Mouse (Mus musculus): ENCODE results near the gene Prkab2.

The Prkab2 gene

DNA sequence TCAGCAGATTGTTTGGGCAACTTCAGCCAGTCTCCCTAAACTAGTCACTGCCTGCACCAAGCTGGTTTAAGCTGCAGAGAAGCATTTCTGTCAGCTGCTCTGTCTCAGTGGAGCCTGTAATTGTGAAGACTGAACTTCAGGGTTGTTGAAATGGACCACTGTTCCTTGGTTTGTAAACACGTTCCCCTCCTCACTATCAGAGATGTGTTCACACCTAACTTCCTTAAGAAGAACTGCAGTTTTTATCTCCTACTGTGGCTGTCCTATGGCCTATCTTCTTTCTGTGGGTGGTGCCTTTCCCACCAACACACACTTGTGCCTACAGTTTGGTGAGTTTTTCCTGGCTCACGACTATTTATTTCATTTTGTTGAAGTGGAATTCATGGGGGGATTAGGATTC is 31.3 kb downstream of the Prkab2 start:
- DNase-seq (ENCODE audit: extremely low read depth, low read depth, low spot score), result no peak

DNA sequence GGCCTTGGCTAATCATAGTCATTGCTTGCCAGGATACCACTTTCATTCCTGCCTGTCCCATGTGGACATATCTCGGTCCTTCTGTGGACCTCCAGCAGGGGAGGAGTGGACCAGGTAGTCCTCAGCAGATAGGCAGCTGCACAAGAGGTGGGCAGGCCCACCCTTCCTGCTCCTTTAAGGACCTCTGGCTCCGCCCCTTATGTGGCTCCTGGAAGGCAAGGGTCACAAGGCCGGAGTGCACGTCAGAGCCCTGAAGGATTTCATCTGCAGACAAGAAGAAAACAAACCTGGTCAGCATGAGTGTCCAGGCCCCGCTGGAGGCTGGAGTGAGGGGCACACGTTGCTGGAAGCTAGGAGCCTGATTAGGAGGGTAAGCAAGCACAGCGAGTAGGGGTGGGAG is 32.6 kb downstream of the Prkab2 start:
- no peak for DNase-seq (ENCODE audit: extremely low read depth, low read depth, low spot score)

DNA sequence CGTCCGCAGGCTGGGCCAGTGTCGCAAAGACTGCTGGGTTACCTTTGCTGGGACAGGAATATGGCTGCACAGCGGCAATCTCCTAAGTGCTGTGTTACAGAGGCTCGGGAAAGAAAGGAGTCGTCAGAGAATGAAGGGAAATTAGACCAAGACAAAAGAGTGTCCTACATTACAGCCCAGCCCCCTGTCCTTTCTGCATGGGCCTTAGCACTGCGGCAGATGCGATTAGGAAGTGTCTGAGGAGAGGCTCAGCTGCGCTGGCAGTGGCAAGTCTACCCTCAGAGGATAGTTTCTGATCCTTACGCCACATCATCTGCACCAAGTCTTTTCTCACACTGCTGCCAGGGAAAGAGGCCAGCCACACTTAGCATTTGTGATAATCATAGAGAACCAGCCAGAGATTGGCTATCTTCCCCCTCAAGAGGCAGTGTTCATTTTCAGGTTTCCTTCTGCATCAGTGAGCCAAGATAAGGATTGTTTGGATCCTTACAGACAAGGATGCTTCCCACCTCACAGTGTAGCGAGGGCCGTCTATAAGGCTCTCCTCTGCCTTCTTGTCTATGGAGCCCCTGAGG is 33.5 kb downstream of the Prkab2 start:
- DNase-seq (ENCODE audit: extremely low read depth, low read depth, low spot score), result no peak

DNA sequence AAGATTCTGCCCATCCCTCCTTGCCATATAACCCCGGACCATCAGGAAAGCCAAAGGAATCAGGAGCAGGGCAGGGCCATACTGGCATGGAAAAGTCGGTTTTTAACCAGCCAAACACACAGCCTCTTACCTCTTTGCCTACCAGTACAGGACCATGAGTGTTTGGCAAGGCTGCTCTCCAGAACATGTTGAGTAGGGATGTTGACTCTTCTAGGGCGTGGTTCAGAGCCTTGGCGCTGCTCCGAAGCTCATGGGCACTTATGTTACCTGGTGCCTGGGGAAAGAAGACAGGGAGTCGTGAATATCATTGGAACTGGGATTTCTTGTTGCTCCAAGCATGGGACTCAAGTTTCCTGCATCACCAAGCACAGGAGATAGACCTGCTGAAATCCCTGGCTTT is 35.8 kb downstream of the Prkab2 start:
- no peak for DNase-seq (ENCODE audit: extremely low read depth, low read depth, low spot score)

DNA sequence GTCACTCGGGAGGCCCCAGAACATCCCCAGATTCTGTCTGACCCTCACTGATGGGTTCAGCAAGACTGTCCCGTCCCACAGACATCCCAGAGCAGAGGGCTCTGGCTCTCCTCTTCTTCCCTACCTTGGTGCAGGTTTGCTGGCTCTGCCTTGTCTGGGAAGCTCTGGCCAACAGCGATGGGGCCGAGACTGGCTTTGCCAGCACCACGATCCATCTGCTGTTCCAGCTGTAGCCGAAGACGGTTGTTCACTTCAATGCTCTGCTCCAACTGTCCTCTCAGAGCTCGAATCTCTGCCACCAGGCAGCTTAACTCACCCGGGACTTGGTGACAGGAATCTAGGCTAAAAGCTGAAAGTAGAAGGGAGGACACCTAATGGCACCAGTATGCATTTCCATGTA is 38.9 kb downstream of the Prkab2 start:
- no peak for DNase-seq (ENCODE audit: extremely low read depth, low read depth, low spot score)

DNA sequence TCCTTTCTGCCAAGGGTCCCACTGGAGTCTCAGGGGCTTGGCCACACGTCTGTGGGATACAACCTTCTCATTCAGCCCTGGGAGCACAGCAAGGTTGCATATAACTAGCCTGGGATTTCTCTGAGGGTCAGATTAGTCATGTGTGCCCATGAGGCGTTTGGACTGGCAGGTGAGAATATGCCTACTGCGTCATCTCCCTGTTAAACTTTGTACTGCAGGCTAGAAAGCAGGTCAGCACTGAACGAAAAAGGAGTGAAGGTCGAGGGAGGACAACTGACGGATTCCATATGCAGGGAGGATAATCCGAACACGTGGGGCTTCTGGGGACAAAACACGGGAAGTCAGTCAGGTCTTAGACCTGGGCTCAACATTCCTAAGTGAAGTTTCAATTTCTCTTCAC is 39.3 kb downstream of the Prkab2 start:
- no peak for DNase-seq (ENCODE audit: extremely low read depth, low read depth, low spot score)

DNA sequence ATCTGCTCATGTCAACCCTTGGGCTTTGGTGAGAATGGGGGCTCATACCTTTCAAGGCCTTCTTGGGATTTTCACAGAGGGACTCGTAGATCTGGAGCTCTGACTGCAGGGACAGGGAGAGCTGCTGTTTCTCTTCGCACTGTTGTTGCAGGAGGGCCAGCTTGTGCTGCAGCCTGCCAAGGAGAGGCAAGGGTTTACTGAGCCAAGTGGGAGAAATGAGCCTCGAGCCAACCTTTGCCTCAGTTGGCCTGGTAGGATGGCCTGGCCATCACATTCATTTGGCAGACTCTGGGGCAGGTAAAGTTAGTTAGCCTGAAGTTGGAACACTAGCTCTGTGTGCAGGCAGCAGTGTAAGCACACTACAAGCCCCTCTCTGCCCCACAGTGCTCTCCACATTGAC is 41.1 kb downstream of the Prkab2 start:
- DNase-seq (ENCODE audit: extremely low read depth, low read depth, low spot score), result no peak

DNA sequence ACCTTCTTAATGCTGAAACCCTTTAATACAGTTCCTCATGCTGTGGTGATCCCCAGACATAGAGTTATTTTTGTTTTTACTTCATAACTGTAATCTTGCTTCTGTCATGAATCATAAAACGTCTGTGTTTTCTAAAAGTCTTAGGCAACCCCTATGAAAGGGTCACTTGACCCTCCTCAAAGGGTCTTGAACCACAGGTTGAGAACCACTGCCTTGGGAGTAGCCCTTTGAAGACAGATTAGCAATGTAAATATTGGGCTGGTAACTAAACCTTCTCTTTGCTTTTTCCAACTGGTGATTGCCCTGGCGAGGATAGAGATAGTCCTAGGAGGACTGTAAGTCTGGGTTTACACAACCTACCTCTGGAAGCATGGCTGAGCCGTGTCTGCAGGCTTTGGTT is 43.2 kb downstream of the Prkab2 start:
- no peak for DNase-seq (ENCODE audit: extremely low read depth, low read depth, low spot score)

DNA sequence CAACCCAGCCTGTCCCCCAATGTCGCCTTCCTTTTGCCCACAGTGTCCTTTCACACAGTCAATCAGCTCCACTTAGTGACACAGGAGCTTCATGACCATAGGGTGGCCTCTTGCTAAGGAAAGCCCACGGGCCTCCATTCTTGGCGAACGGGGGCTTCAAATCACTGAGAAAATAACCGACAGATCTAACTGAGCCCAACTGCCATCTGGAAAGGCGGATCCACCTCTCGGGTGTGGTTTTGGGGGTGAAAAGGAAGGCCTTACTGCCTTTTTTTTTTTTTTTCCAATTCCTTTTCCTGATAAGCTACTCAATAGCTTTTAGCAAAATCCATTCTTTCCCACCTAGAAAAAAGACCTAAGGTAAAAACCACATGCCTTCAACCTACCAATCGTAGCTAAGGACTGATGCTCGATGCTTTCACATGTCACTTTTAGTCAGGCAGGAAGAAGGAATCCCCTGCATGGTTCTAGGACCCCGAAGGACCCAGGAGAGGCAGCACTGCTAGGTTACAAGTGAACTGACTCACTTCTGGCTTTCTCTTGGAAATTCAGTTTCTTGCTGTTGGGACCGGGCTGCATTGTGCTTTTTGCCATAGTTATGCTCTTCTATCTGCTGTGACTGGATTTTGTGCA is 44.6 kb downstream of the Prkab2 start:
- DNase-seq (ENCODE audit: extremely low read depth, low read depth, low spot score), result no peak

DNA sequence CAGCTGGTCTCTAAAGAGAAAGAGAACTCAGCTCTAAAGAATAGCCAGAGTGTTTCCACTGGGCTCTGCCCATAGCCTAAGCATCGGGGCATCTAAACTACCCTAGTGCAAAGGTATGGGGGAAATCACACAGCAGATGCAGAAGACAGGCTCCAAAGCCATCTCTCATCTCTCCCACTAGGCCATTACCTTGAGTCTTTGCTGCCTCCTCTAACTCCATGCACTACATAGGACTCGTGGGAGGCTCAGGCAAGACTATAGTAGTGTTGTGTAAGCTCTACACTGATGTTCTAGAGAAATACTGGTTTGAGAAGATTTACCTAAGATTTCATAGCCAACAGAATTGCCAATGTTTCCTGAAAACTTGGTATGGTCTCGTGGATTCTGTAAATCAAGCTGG is 47.5 kb downstream of the Prkab2 start:
- DNase-seq (ENCODE audit: extremely low read depth, low read depth, low spot score), result no peak

DNA sequence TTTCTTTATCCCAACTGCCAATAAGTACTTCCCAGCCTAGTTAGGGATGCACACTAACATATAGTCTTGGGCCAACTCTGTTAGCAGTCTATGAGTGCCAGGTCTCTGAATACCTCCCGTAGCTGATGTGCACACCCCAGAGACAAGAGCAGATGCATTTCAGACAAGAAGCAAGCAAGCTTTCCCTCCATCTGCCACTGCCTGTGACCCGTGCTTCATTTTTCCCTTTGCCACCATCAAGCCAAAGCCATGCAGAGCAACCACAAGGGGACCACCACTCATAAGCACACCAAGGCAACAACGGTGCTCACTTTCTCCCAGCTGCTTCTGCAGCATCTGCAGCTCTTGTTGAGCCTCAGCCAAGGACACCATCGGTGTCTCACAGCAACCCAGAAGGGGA is 48.6 kb downstream of the Prkab2 start:
- DNase-seq (ENCODE audit: extremely low read depth, low read depth, low spot score), result no peak

DNA sequence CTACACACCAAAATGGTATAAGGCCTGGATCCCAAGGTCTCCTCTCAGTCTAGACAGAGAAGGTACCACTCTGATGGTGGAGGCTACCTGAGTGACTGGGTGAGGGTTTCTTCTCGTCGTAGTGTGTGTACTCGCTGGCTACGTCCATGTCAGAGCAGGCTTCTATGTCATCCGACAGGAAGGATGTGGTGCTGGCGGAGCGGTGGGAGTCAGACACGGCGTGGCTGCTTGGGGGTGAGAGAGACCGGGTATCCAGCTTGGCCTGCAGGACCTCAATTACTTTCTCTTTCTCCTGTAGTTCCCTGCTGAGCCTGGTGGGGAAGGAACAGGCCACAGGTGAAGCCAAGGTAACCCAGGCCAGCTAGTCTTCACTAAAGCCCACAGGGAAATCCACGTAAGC is 52.1 kb downstream of the Prkab2 start:
- no peak for DNase-seq (ENCODE audit: extremely low read depth, low read depth, low spot score)

DNA sequence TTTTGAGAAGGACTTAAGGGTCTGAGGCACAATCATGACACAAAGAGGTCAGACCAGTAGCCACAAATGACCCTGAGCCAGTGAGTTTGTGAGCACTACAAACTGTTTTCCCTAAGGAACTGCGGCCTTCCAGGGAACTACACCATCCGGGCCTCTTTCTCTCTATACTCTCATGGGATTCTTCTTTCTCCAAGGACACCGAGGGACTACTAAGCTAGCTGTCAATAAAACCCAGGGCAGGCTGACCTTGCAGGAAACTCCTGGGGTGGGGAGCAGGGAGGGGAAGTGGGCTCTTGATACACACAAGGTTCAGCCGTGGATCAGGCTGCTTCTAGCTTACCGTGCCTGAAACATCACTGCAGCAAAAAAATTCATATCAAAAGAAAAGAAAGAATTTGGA is 52.9 kb downstream of the Prkab2 start:
- no peak for DNase-seq (ENCODE audit: extremely low read depth, low read depth, low spot score)

DNA sequence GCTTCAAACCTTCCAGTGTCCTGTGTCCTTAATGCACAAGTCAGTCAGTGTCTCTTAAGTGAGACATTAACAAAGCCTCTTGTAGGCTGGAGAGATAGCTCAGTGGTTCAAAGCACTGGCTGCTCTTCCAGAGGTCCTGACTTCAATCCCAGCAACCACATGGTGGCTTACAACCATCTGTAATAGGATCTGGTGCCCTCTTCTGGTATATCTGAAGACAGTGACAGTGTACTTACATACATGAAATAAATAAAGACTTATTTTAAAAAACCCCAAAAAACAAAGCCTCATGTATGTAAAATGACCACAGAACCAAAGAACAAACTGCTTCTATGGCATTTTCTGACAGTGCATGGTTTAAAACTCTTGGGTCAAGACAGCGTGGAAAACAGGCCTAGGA is 57.9 kb downstream of the Prkab2 start:
- DNase-seq (ENCODE audit: extremely low read depth, low read depth, low spot score), result no peak

DNA sequence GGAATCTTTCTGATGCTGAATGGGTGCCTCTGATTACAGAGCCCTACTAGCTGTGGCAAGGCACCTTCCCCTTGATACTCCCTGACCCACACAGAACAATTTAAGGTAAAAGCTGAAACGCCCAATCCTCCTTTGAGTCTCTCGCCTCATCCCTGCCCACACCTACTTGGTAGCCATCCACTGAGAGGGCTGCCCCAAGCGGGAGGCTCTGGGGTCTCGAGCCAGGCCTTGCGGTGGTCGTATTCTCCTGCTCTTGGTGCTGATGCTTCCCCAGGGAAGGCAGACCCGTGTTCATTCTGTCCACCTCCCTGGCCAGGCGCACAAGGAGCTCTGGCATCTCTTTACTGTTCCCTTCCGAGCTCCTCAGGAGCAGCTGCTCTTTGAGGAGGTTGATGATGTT is 61.1 kb downstream of the Prkab2 start:
- no peak for DNase-seq (ENCODE audit: extremely low read depth, low read depth, low spot score)

Data from fat pad, adult 2 months (tissue).